Comparison of ENCODE assay signal across 11 mouse cellular contexts in the genomic region with DNA sequence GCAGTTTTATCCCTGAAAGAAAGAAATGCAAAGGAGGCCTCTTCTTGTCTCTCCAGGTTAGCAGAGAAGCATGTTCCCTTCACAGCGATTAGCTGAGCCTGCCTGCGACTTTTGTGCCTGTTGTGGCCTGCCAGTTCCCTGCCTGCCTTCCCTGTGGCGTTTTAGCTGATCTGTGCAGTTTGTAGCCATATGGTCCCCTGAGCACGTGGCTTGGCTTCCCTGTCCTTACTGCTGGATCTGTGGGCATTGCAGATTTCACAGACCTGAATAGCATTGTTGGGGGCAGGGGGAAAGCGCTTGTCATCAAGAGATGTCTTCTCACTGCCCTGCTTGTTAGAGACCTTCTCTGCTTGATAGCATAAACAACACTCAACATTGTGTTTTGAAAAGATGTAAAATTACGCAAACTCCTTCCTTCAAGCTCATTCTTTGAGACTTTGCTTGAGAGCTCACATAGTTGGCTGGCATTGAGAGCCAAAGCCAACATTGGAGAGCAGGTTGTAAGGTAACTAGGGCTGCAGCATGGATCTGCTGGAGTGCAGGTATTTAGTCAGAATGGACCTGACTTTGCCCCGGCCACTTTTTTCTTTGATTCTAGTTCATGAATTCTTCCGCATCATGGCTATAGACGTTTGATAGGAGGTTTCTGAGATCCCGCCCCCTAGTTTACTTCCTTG.
DNase-seq lines count a peak whose midpoint lies in the region; ATAC-seq and TF ChIP-seq lines count a peak whose summit lies in the region.
"Had no signal": no experiment of that assay in that cellular context is flagged by ENCODE, and none has a peak within 500 bp of the region (broad histone marks: within the 10 kb centered on the region; RNA-seq: fewer than 3 reads in every experiment).

No protein-coding gene starts in this region.

- TF ChIP-seq CTCF in lung, postnatal 0 days (IDR thresholded peaks at IDR 0.05) = no peak

- no peak overlapping the region for H3K4me3 ChIP-seq in lung, postnatal 0 days (ENCODE audit: low read depth, low read length)
- no peak overlapping the region for H3K4me3 ChIP-seq in hindbrain, embryonic 11.5 days (ENCODE audit: low read depth, low read length)
- H3K4me3 ChIP-seq in midbrain, embryonic 10.5 days = no peak overlapping the region
- no peak overlapping the region for H3K4me3 ChIP-seq in liver, embryonic 11.5 days (ENCODE audit: low read depth, low read length)
- H3K4me3 ChIP-seq in liver, embryonic 12.5 days = no peak overlapping the region
- H3K4me3 ChIP-seq: lung, embryonic 15.5 days had no signal

- peak; percentile 9 for DNase-seq in lung, postnatal 0 days (ENCODE audit: low spot score)
- no peak for DNase-seq in lung, postnatal 14 days
- DNase-seq in hindbrain, embryonic 11.5 days (ENCODE audit: low spot score) = no peak
- peak; percentile 20 for DNase-seq in midbrain, embryonic 10.5 days (ENCODE audit: low spot score)
- DNase-seq in telencephalon, adult 2 months (ENCODE audit: low read depth, low spot score) = peak; percentile 79
- DNase-seq in liver, embryonic 11.5 days (ENCODE audit: low spot score) = no peak
- DNase-seq: heart, postnatal 4 days; thymus, postnatal 14 days had no signal

- no peak overlapping the region for H3K4me2 ChIP-seq in lung, postnatal 0 days (replicated peaks; ENCODE audit: low read depth, low read length)
- H3K4me2 ChIP-seq in hindbrain, embryonic 11.5 days (replicated peaks; ENCODE audit: low read depth, low read length) = no peak overlapping the region
- H3K4me2 ChIP-seq in liver, embryonic 11.5 days = no peak overlapping the region
- no peak overlapping the region for H3K4me2 ChIP-seq in liver, embryonic 12.5 days
- H3K4me2 ChIP-seq: lung, embryonic 15.5 days had no signal

- no peak for TF ChIP-seq EP300 in lung, postnatal 0 days (IDR thresholded peaks at IDR 0.05)

- H3K9me3 ChIP-seq in lung, postnatal 0 days (ENCODE audit: low read length) = no peaks in the 10 kb centered on the region
- no peaks in the 10 kb centered on the region for H3K9me3 ChIP-seq in hindbrain, embryonic 11.5 days (ENCODE audit: control insufficient read depth, low read length)
- H3K9me3 ChIP-seq in midbrain, embryonic 10.5 days (replicated peaks) = no peaks in the 10 kb centered on the region
- H3K9me3 ChIP-seq in liver, embryonic 11.5 days (ENCODE audit: control insufficient read depth, low read length) = no peaks in the 10 kb centered on the region
- H3K9me3 ChIP-seq in liver, embryonic 12.5 days (replicated peaks) = no peaks in the 10 kb centered on the region
- H3K9me3 ChIP-seq: lung, embryonic 15.5 days had no signal

- no peaks in the 10 kb centered on the region for H3K4me1 ChIP-seq in lung, postnatal 0 days (ENCODE audit: insufficient read depth, low read depth, low read length)
- H3K4me1 ChIP-seq in hindbrain, embryonic 11.5 days (replicated peaks; ENCODE audit: control insufficient read depth, insufficient read depth, low read length) = no peaks in the 10 kb centered on the region
- peaks cover 19% of the 10 kb centered on the region for H3K4me1 ChIP-seq in midbrain, embryonic 10.5 days
- H3K4me1 ChIP-seq in liver, embryonic 11.5 days (replicated peaks; ENCODE audit: control insufficient read depth, insufficient read depth, low read length) = no peaks in the 10 kb centered on the region
- no peaks in the 10 kb centered on the region for H3K4me1 ChIP-seq in liver, embryonic 12.5 days
- H3K4me1 ChIP-seq: lung, embryonic 15.5 days had no signal

- no peaks in the 10 kb centered on the region for H3K27me3 ChIP-seq in lung, postnatal 0 days (replicated peaks; ENCODE audit: insufficient read depth, low read length)
- H3K27me3 ChIP-seq in hindbrain, embryonic 11.5 days (ENCODE audit: control insufficient read depth, insufficient read depth, low read length) = no peaks in the 10 kb centered on the region
- H3K27me3 ChIP-seq in midbrain, embryonic 10.5 days (ENCODE audit: low read depth, poor library complexity, severe bottlenecking) = no peaks in the 10 kb centered on the region
- no peaks in the 10 kb centered on the region for H3K27me3 ChIP-seq in liver, embryonic 11.5 days (replicated peaks; ENCODE audit: control insufficient read depth, insufficient read depth, low read length)
- H3K27me3 ChIP-seq in liver, embryonic 12.5 days (replicated peaks) = no peaks in the 10 kb centered on the region
- H3K27me3 ChIP-seq: lung, embryonic 15.5 days had no signal

- no peak overlapping the region for H3K9ac ChIP-seq in lung, postnatal 0 days (replicated peaks; ENCODE audit: low read depth)
- H3K9ac ChIP-seq in hindbrain, embryonic 11.5 days (ENCODE audit: low read depth, low read length) = no peak overlapping the region
- no peak overlapping the region for H3K9ac ChIP-seq in liver, embryonic 11.5 days (ENCODE audit: low read depth, low read length)
- no peak overlapping the region for H3K9ac ChIP-seq in liver, embryonic 12.5 days
- H3K9ac ChIP-seq: lung, embryonic 15.5 days had no signal

- 0 out of 2 replicates have a peak, but pooled peaks cover 4% of the 10 kb centered on the region for H3K36me3 ChIP-seq in lung, postnatal 0 days (ENCODE audit: insufficient read depth, low read length)
- no peaks in the 10 kb centered on the region for H3K36me3 ChIP-seq in hindbrain, embryonic 11.5 days (ENCODE audit: control insufficient read depth, insufficient read depth, low read length)
- H3K36me3 ChIP-seq in midbrain, embryonic 10.5 days = peaks cover 33% of the 10 kb centered on the region
- peaks cover 9% of the 10 kb centered on the region; the same call in 1 of the 2 replicates for H3K36me3 ChIP-seq in liver, embryonic 11.5 days (ENCODE audit: control insufficient read depth, insufficient read depth, low read length)
- peaks cover 69% of the 10 kb centered on the region for H3K36me3 ChIP-seq in liver, embryonic 12.5 days

- 72% methylated on average over 10 of the region's 10 CpGs for WGBS in lung, postnatal 0 days
- WGBS in hindbrain, embryonic 11.5 days = 72% methylated on average over 10 of the region's 10 CpGs
- 83% methylated on average over 10 of the region's 10 CpGs for WGBS in midbrain, embryonic 10.5 days
- WGBS in liver, embryonic 11.5 days = 86% methylated on average over 10 of the region's 10 CpGs
- WGBS in liver, embryonic 12.5 days (ENCODE audit: insufficient replicate concordance) = 74% methylated on average over 10 of the region's 10 CpGs

- ATAC-seq in lung, postnatal 0 days = no peak
- 0 out of 2 replicates have a peak, but pooled peaks have one; percentile 47 for ATAC-seq in hindbrain, embryonic 11.5 days (ENCODE audit: low FRiP score)
- ATAC-seq in monocyte, adult 5-6 weeks (replicated peaks; ENCODE audit: insufficient number of reproducible peaks, low FRiP score, low TSS enrichment, poor library complexity, severe bottlenecking) = no peak
- ATAC-seq in liver, embryonic 11.5 days (replicated peaks; ENCODE audit: low FRiP score) = no peak
- ATAC-seq in liver, embryonic 12.5 days = no peak

- H3K27ac ChIP-seq in lung, postnatal 0 days (ENCODE audit: low read length) = no peak overlapping the region
- no peak overlapping the region for H3K27ac ChIP-seq in hindbrain, embryonic 11.5 days (ENCODE audit: low read depth, low read length)
- H3K27ac ChIP-seq in midbrain, embryonic 10.5 days (replicated peaks) = no peak overlapping the region; the same call in 1 of the 2 replicates
- no peak overlapping the region for H3K27ac ChIP-seq in liver, embryonic 11.5 days (ENCODE audit: low read depth, low read length)
- no peak overlapping the region for H3K27ac ChIP-seq in liver, embryonic 12.5 days
- H3K27ac ChIP-seq: lung, embryonic 15.5 days had no signal

Comparison
In these comparisons a context has a peak if more than half of its experiments do, and no peak if none do; other contexts are left out.
1. DNase-seq: peak in lung, postnatal 0 days (single experiment), midbrain, embryonic 10.5 days (single experiment) and telencephalon, adult 2 months (single experiment); none in lung, postnatal 14 days (single experiment), hindbrain, embryonic 11.5 days (single experiment) and liver, embryonic 11.5 days (single experiment).